Mouse (Mus musculus): ENCODE results near the gene Surf2.

DNA sequence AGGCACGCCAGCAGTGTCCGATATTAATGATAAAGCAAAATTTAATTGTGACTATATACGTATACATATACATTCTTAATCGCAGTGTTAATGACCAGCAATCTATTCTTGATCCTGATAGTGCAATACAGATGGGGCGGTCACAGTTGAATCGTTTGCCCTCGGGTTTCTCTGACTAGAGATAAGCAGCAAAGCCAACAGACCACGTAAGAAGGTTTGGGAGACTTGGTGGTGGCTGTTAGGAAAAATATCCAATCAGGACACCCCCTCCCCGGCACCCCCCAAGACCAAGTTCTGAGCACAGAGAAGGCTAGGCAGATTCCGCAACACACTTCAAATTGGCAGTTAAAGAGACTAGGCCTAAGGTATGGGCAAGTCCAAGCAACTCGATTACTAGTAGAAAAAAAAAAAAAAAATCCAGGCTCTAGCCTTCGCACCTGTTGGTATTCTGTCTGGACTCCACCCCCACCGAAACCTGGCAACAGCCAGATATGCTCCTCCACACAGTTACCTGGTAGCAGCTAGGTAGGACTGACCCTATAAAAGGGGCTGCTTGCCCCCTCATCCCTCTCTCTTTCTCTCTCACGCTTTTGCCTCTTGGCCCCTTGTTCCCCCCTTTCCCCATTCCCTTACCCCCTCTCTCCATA, 48.7 kb downstream of the Surf2 start:
- TF ChIP-seq CTCF (IDR thresholded peaks at IDR 0.05; ENCODE audit: extremely low read depth, insufficient read length, insufficient replicate concordance, low read depth, low read length): no peak
- no peak for TF ChIP-seq POLR2A (IDR thresholded peaks at IDR 0.05; ENCODE audit: low read depth, low read length)

Measured in small intestine, adult 2 months (tissue).